Mouse (Mus musculus) myocyte (in vitro differentiated cells): ENCODE measurements around the gene Lect2. TPM values are rescaled to one million over a fixed set of nuclear protein-coding genes. Genes with fewer than 3 reads are reported as not detected.

Experiments
- H3K27me3 ChIP-seq: one replicate; pipeline ENCODE4 v1.6.1; 2011; ENCODE audit not compliant: control insufficient read depth, insufficient read depth, insufficient read length
- H3K36me3 ChIP-seq: one replicate; pipeline ENCODE4 v1.6.1; 2011; ENCODE audit not compliant: control insufficient read depth, insufficient read depth
- H3K4me2 ChIP-seq: one replicate; pipeline ENCODE4 v1.6.1; 2011; ENCODE audit warnings: low read depth, control low read depth
- H3K4me3 ChIP-seq: one replicate; pipeline ENCODE4 v1.5.1; 2011; ENCODE audit warnings: mild to moderate bottlenecking, control low read depth, moderate library complexity
- H3K79me2 ChIP-seq: one replicate; pipeline ENCODE4 v1.6.1; 2011; ENCODE audit not compliant: control insufficient read depth, insufficient read depth
- H3ac ChIP-seq: one replicate; pipeline ENCODE4 v1.6.1; 2011; ENCODE audit not compliant: control insufficient read depth, insufficient read length
- CEBPB ChIP-seq: IDR thresholded peaks from 2 replicates; pipeline ENCODE4 v1.6.1; 2011; ENCODE audit warnings: mild to moderate bottlenecking, moderate library complexity; ENCODE audit not compliant: poor library complexity, insufficient read depth, severe bottlenecking
- E2F4 ChIP-seq: IDR thresholded peaks from one replicate; pipeline ENCODE4 v1.6.1; 2011; ENCODE audit warnings: mild to moderate bottlenecking, control low read depth, moderate library complexity; ENCODE audit not compliant: insufficient read depth
- MAX ChIP-seq: IDR thresholded peaks from one replicate; pipeline ENCODE4 v1.6.1; 2011; ENCODE audit warnings: low read depth, mild to moderate bottlenecking, control low read depth
- MYOD1 ChIP-seq, 3 experiments: IDR thresholded peaks; one replicate each; pipeline ENCODE4 v1.6.1; 2011; ENCODE audit warnings: control low read depth in 2 of 3, low read depth in 2 of 3, mild to moderate bottlenecking in 2 of 3, moderate library complexity in 1 of 3; ENCODE audit not compliant: insufficient read length in 2 of 3, control insufficient read depth in 1 of 3
- MYOG ChIP-seq, 3 experiments: IDR thresholded peaks; one replicate each; pipeline ENCODE4 v1.6.1; 2011; ENCODE audit warnings: control low read depth in 2 of 3, low read depth in 2 of 3, mild to moderate bottlenecking in 2 of 3; ENCODE audit not compliant: insufficient read length in 2 of 3, control insufficient read depth in 1 of 3, insufficient read depth in 1 of 3
- POLR2A ChIP-seq: IDR thresholded peaks from one replicate; pipeline ENCODE4 v1.6.1; 2011; ENCODE audit warnings: low read depth, mild to moderate bottlenecking, control low read depth, moderate library complexity; ENCODE audit not compliant: insufficient read length
- POLR2AphosphoS2 ChIP-seq: IDR thresholded peaks from one replicate; pipeline ENCODE4 v1.6.1; 2011; ENCODE audit warnings: low read depth, control low read depth; ENCODE audit not compliant: insufficient read length
- REST ChIP-seq: IDR thresholded peaks from one replicate; pipeline ENCODE4 v1.6.1; 2011; ENCODE audit warnings: mild to moderate bottlenecking, control low read depth, moderate library complexity; ENCODE audit not compliant: insufficient read depth, insufficient read length
- SRF ChIP-seq: IDR thresholded peaks from one replicate; pipeline ENCODE4 v1.6.1; 2011; ENCODE audit warnings: low read depth; ENCODE audit not compliant: control insufficient read depth, insufficient read length
- TCF12 ChIP-seq: IDR thresholded peaks from one replicate; pipeline ENCODE4 v1.6.1; 2011; ENCODE audit warnings: mild to moderate bottlenecking, control low read depth; ENCODE audit not compliant: poor library complexity, insufficient read depth, severe bottlenecking
- TCF3 ChIP-seq: IDR thresholded peaks from one replicate; pipeline ENCODE4 v1.6.1; 2011; ENCODE audit warnings: low read depth, control low read depth; ENCODE audit not compliant: insufficient read length
- USF1 ChIP-seq: IDR thresholded peaks from one replicate; pipeline ENCODE4 v1.6.1; 2011; ENCODE audit warnings: low read depth, mild to moderate bottlenecking, control low read depth, moderate library complexity
- polyA plus RNA-seq: library from polyadenylated mRNA; unstranded; fragments of >200 nt; fragmentation: generic; extraction: Trizol; gene quantifications from one replicate; pipeline ENCODE4 v1.2.1, GENCODE M21; 2012; ENCODE audit warnings: missing spikeins

The Lect2 gene
- polyA plus RNA-seq = not detected

- H3K36me3 ChIP-seq = no peaks in the 10 kb centered on the region
- no peak within 1 kb of the TSS for H3ac ChIP-seq
- no peak for TF ChIP-seq TCF12
- no peak for TF ChIP-seq MYOD1 (IDR thresholded peaks at IDR 0.05; ENCODE audit: control insufficient read depth in 1 of 3, insufficient read length in 2 of 3, low read depth in 2 of 3)
- TF ChIP-seq MYOG (IDR thresholded peaks at IDR 0.05; ENCODE audit: control insufficient read depth in 1 of 3, insufficient read depth in 1 of 3, insufficient read length in 2 of 3, low read depth in 2 of 3) = no peak
- no peak for TF ChIP-seq CEBPB
- TF ChIP-seq MAX = no peak
- TF ChIP-seq POLR2AphosphoS2 = no peak
- no peak for TF ChIP-seq REST
- no peak for TF ChIP-seq USF1
- TF ChIP-seq SRF = no peak
- TF ChIP-seq TCF3 = no peak
- TF ChIP-seq E2F4 = no peak
- TF ChIP-seq POLR2A = no peak
- H3K4me3 ChIP-seq = no peak within 1 kb of the TSS
- H3K27me3 ChIP-seq = peaks cover 5% of the 10 kb centered on the region
- no peaks in the 10 kb centered on the region for H3K79me2 ChIP-seq
- no peak within 1 kb of the TSS for H3K4me2 ChIP-seq
Observed at GRCm38 (mm10) chr13:56548401-56548800, at the start of gene Lect2. Gene Lect2, minus strand, starts transcription at chr13:56548502.

GRCm38 (mm10) chr13:56597296-56597695, 49.0 kb upstream of the Lect2 start:
- Histone ChIP-seq H3K27me3 (no peaks in the 10 kb centered on the region), H3K79me2 (no peaks in the 10 kb centered on the region), H3ac (no peak overlapping the region), H3K4me2 (no peak overlapping the region), H3K36me3 (no peaks in the 10 kb centered on the region), H3K4me3 (no peak overlapping the region)
- TF ChIP-seq MAX (no peak), E2F4 (no peak), USF1 (no peak), REST (no peak), POLR2A (no peak), TCF12 (no peak), CEBPB (no peak), TCF3 (no peak), POLR2AphosphoS2 (no peak), MYOG (IDR thresholded peaks at IDR 0.05; ENCODE audit: control insufficient read depth in 1 of 3, insufficient read depth in 1 of 3, insufficient read length in 2 of 3, low read depth in 2 of 3) (no peak), MYOD1 (IDR thresholded peaks at IDR 0.05; ENCODE audit: control insufficient read depth in 1 of 3, insufficient read length in 2 of 3, low read depth in 2 of 3) (no peak), SRF (no peak)

- Histone ChIP-seq H3K27me3 (no peaks in the 10 kb centered on the region), H3K4me2 (no peak overlapping the region), H3K79me2 (no peaks in the 10 kb centered on the region), H3K36me3 (no peaks in the 10 kb centered on the region), H3ac (no peak overlapping the region), H3K4me3 (no peak overlapping the region)
- TF ChIP-seq POLR2AphosphoS2 = no peak
- no peak for TF ChIP-seq SRF
- no peak for TF ChIP-seq E2F4
- TF ChIP-seq REST = no peak
- TF ChIP-seq MYOG (IDR thresholded peaks at IDR 0.05; ENCODE audit: control insufficient read depth in 1 of 3, insufficient read depth in 1 of 3, insufficient read length in 2 of 3, low read depth in 2 of 3) = no peak
- TF ChIP-seq TCF3 = no peak
- TF ChIP-seq TCF12 = no peak
- no peak for TF ChIP-seq POLR2A
- no peak for TF ChIP-seq MAX
- no peak for TF ChIP-seq MYOD1 (IDR thresholded peaks at IDR 0.05; ENCODE audit: control insufficient read depth in 1 of 3, insufficient read length in 2 of 3, low read depth in 2 of 3)
- TF ChIP-seq CEBPB = no peak
- no peak for TF ChIP-seq USF1
Observed at GRCm38 (mm10) chr13:56595246-56595645, 46.9 kb upstream of the Lect2 start.

DNA sequence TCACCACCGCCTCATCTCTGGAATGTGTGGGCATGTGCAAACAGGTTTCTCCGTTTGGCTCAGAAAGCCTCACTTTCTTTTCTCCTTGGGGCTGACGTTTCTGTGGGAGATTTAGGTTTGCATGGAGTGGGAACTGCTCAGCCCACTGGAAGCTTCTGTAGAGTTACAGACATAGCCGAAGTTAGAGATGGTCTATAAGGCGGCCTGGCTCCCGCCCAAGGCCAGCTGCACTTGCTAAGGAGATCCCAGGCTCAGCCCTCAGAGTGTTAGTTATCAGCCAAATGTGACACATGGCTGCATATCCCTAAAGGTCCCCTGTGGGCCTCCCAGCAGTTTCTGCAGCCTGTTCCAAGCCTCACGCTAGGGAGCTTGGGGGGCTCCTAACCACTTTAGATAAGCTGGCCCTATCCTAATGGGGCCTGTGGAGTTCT, 45.7 kb upstream of the Lect2 start:
- H3K4me3 ChIP-seq = no peak overlapping the region
- no peak for TF ChIP-seq POLR2A
- no peak for TF ChIP-seq POLR2AphosphoS2
- TF ChIP-seq MAX = no peak
- TF ChIP-seq CEBPB = no peak
- TF ChIP-seq REST = no peak
- TF ChIP-seq E2F4 = no peak
- TF ChIP-seq SRF = no peak
- no peak for TF ChIP-seq TCF3
- no peak for TF ChIP-seq MYOD1 (IDR thresholded peaks at IDR 0.05; ENCODE audit: control insufficient read depth in 1 of 3, insufficient read length in 2 of 3, low read depth in 2 of 3)
- H3K27me3 ChIP-seq = no peaks in the 10 kb centered on the region
- H3K79me2 ChIP-seq = no peaks in the 10 kb centered on the region
- no peak overlapping the region for H3K4me2 ChIP-seq
- H3K36me3 ChIP-seq = no peaks in the 10 kb centered on the region
- no peak overlapping the region for H3ac ChIP-seq

GRCm38 (mm10) chr13:56593196-56593595, 44.9 kb upstream of the Lect2 start:
- no peaks in the 10 kb centered on the region for H3K36me3 ChIP-seq
- H3K79me2 ChIP-seq = no peaks in the 10 kb centered on the region
- H3K4me2 ChIP-seq = no peak overlapping the region
- no peak overlapping the region for H3ac ChIP-seq
- H3K4me3 ChIP-seq = no peak overlapping the region
- no peaks in the 10 kb centered on the region for H3K27me3 ChIP-seq
- TF ChIP-seq MYOD1 (IDR thresholded peaks at IDR 0.05; ENCODE audit: control insufficient read depth in 1 of 3, insufficient read length in 2 of 3, low read depth in 2 of 3) = no peak
- no peak for TF ChIP-seq SRF
- no peak for TF ChIP-seq REST
- no peak for TF ChIP-seq POLR2AphosphoS2
- TF ChIP-seq MYOG (IDR thresholded peaks at IDR 0.05; ENCODE audit: control insufficient read depth in 1 of 3, insufficient read depth in 1 of 3, insufficient read length in 2 of 3, low read depth in 2 of 3) = no peak
- no peak for TF ChIP-seq USF1
- no peak for TF ChIP-seq E2F4
- no peak for TF ChIP-seq POLR2A
- no peak for TF ChIP-seq CEBPB
- no peak for TF ChIP-seq TCF3
- TF ChIP-seq MAX = no peak
- TF ChIP-seq TCF12 = no peak
